Mouse (Mus musculus) embryonic facial prominence, embryonic 10.5 days (tissue): ENCODE measurements around the gene Fam20b. TPM values are rescaled to one million over a fixed set of nuclear protein-coding genes. Genes with fewer than 3 reads are reported as not detected.

Experiments used
- DNase-seq: peaks from one replicate; pipeline ENCODE4 v3.0.0-alpha.2; 2017; ENCODE audit warnings: low spot score
- H3K27ac ChIP-seq: fragments of 300-500 bp; sonication (generic); replicated peaks from 2 replicates; pipeline ENCODE4 v1.5.1; 2016; ENCODE audit warnings: mild to moderate bottlenecking
- H3K27me3 ChIP-seq: fragments of 300-500 bp; sonication (generic); replicated peaks from 2 replicates; pipeline ENCODE4 v1.6.1; 2016; ENCODE audit warnings: low read depth, mild to moderate bottlenecking; ENCODE audit not compliant: poor library complexity, severe bottlenecking
- H3K36me3 ChIP-seq: fragments of 300-500 bp; sonication (generic); replicated peaks from 2 replicates; pipeline ENCODE4 v1.6.1; 2016; ENCODE audit warnings: mild to moderate bottlenecking, moderate library complexity
- H3K4me1 ChIP-seq: fragments of 300-500 bp; sonication (generic); 2 replicates; pipeline ENCODE4 v1.6.1; 2016
- H3K4me3 ChIP-seq: fragments of 300-500 bp; sonication (generic); 2 replicates; pipeline ENCODE4 v1.5.1; 2016; ENCODE audit warnings: mild to moderate bottlenecking, moderate library complexity
- H3K9me3 ChIP-seq: fragments of 300-500 bp; sonication (generic); 2 replicates; pipeline ENCODE4 v1.6.1; 2016; ENCODE audit warnings: mild to moderate bottlenecking
- WGBS: fragments of 180-500 bp; shearing (Covaris S2); methylation state at CpG from one replicate; pipeline ENCODE4 v1.1.7; 2016; 5-methylcytosine and 5-hydroxymethylcytosine counted together
- polyA plus RNA-seq: library from polyadenylated mRNA; unstranded; fragments of >200 nt; fragmentation: Nextera tagmentation; extraction: Ambion mirVana; gene quantifications from 2 replicates; pipeline ENCODE4 v1.2.1, GENCODE M21; 2016

The Fam20b gene
- polyA plus RNA-seq, 1 experiment from 2014 or later, result 18.0 TPM

DNA sequence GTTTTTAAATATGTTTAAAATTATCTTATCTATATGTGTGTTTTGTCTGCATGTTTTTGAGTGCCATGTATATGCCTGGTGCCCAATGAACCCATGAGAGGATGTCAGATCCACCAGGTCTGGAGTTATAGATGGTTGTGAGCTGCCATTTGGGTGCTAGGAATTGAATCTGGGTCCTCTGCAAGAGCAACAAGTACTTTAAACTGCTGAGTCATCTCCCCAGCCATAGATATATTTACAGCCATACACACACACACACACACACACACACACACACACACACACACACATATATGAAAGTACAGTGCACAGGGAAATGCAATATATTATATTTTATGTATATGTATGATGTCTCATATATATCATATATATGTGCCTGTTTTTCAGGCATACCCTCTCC is 30.2 kb upstream of the Fam20b start:
- H3K4me1 ChIP-seq, result peaks cover 58% of the 10 kb centered on the region
- no peaks in the 10 kb centered on the region for H3K27me3 ChIP-seq
- H3K4me3 ChIP-seq, result no peak overlapping the region
- H3K36me3 ChIP-seq, result no peaks in the 10 kb centered on the region
- no peak overlapping the region for H3K27ac ChIP-seq
- no peak for DNase-seq
- no peaks in the 10 kb centered on the region for H3K9me3 ChIP-seq

- H3K4me1 ChIP-seq, result peaks cover 52% of the 10 kb centered on the region
- no peak overlapping the region for H3K4me3 ChIP-seq
- H3K9me3 ChIP-seq, result no peaks in the 10 kb centered on the region
- H3K27me3 ChIP-seq, result no peaks in the 10 kb centered on the region
- no peaks in the 10 kb centered on the region for H3K36me3 ChIP-seq
- no peak for DNase-seq
- WGBS, result 82% methylated on average over 16 of the region's 16 CpGs
- peak overlapping the region; percentile 20; the same call in 1 of the 2 replicates for H3K27ac ChIP-seq
Measured at GRCm38 (mm10) chr1:156748435-156749005, 29.6 kb upstream of the Fam20b start.

- Histone ChIP-seq H3K4me1 (peaks cover 21% of the 10 kb centered on the region), H3K9me3 (no peaks in the 10 kb centered on the region), H3K27ac (peak overlapping the region; percentile 60), H3K4me3 (no peak overlapping the region), H3K27me3 (no peaks in the 10 kb centered on the region), H3K36me3 (no peaks in the 10 kb centered on the region)
- DNase-seq, result no peak
- 84% methylated on average over 7 of the region's 7 CpGs for WGBS
Measured at GRCm38 (mm10) chr1:156745188-156745810, 26.4 kb upstream of the Fam20b start.

DNA sequence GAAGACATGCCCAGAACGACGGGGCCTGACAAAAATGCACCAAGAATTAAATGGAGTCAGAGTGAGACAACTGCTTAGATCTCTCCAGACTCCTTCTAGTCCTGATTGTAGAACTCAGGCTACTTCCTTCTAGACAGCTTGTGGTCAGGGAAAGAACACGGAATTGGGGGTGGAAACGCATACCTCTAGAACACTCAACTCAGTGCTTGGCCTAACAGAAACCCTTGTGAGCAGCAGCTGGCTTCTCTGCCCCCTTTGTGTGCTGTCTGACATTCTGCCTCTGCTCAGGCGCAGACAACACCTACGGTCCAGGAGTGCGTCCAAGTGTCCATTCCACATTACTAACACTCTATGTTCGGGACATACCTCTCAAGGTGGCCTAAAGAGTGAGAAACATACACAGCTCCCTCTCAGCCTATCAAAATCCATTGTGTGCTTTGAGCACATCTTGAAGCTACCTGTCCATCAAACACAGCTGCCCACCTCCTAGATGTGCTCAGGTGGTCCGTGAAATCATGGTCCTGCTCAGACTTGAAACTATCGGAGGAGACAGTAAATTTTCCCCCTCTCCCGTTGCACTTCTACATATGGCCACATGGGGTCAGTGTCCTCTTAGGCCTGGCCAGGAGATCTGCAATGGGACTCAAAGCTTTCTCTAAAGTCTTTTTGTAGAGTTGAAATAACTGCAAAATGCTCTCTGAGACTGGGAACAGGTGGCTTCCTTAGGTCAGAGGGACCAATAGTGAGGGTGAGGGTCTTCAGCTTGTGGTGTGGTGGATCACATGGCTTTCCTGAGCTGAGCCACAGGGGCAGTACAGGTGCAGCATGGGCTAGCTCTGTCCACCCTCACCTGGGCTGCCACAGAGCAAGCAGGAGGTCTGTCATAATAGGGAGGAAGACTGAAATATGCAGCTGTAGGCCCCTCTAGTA is 22.9 kb upstream of the Fam20b start:
- no peaks in the 10 kb centered on the region for H3K27me3 ChIP-seq
- H3K9me3 ChIP-seq, result no peaks in the 10 kb centered on the region
- DNase-seq, result peak; percentile 76
- H3K4me1 ChIP-seq, result peaks cover 11% of the 10 kb centered on the region; the same call in 1 of the 2 replicates
- H3K27ac ChIP-seq, result no peak overlapping the region
- no peak overlapping the region for H3K4me3 ChIP-seq
- no peaks in the 10 kb centered on the region for H3K36me3 ChIP-seq
- WGBS, result 66% methylated on average over 11 of the region's 11 CpGs

DNA sequence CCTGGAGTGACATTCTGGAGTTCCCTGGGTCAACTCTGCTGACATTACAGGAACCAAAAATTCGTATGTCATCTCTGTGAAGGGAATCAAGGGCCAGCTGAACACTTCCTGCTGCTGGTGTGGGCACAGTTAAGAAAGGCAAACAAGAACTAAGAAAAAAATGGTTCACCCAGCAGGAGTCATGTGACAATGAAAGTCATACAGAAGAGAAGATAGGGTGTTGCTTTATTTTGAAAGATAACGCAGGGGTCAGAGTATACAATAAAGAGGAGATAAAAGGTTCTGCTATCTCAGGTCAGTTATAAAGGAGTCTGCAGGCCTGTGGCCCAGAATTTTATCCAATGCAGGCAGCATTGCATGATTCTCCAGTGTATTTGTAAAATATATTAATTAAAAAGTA is 16.9 kb upstream of the Fam20b start:
- H3K27ac ChIP-seq, result no peak overlapping the region
- no peaks in the 10 kb centered on the region for H3K27me3 ChIP-seq
- H3K9me3 ChIP-seq, result no peaks in the 10 kb centered on the region
- DNase-seq, result no peak
- no peak overlapping the region for H3K4me3 ChIP-seq
- H3K4me1 ChIP-seq, result 0 out of 2 replicates have a peak, but pooled peaks cover 3% of the 10 kb centered on the region
- no peaks in the 10 kb centered on the region for H3K36me3 ChIP-seq
- 70% methylated on average over 2 of the region's 2 CpGs for WGBS

DNA sequence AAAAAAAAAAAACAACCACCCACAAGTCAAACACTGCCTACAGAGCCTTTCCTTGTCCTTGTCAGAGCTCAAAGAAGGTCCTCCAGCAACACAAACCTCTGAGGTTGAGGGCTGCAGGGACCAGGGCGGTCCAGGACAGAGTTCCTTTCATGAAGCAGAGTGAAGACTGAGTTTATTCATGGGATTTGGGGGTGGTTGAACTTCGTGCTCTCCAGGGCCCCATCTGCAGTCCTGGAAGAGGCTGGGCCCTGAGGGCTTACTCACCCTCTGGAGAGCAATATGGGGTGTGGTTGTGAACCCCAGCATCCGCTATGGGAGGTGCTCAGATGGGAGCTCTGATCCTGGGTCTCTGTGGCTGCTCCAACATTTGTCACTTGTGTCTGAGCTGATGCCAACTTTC is 15.1 kb upstream of the Fam20b start:
- Histone ChIP-seq H3K4me1 (0 out of 2 replicates have a peak, but pooled peaks cover 3% of the 10 kb centered on the region), H3K9me3 (no peaks in the 10 kb centered on the region), H3K27me3 (no peaks in the 10 kb centered on the region), H3K4me3 (no peak overlapping the region), H3K27ac (no peak overlapping the region), H3K36me3 (no peaks in the 10 kb centered on the region)
- 70% methylated on average over 3 of the region's 3 CpGs for WGBS
- no peak for DNase-seq

- H3K27ac ChIP-seq, result no peak overlapping the region
- H3K9me3 ChIP-seq, result no peaks in the 10 kb centered on the region
- H3K4me3 ChIP-seq, result no peak overlapping the region
- WGBS, result 93% methylated on average over 9 of the region's 9 CpGs
- no peak for DNase-seq
- 0 out of 2 replicates have a peak, but pooled peaks cover 2% of the 10 kb centered on the region for H3K4me1 ChIP-seq
- no peaks in the 10 kb centered on the region for H3K27me3 ChIP-seq
- H3K36me3 ChIP-seq, result no peaks in the 10 kb centered on the region
Measured at GRCm38 (mm10) chr1:156733559-156733958, 14.7 kb upstream of the Fam20b start.

DNA sequence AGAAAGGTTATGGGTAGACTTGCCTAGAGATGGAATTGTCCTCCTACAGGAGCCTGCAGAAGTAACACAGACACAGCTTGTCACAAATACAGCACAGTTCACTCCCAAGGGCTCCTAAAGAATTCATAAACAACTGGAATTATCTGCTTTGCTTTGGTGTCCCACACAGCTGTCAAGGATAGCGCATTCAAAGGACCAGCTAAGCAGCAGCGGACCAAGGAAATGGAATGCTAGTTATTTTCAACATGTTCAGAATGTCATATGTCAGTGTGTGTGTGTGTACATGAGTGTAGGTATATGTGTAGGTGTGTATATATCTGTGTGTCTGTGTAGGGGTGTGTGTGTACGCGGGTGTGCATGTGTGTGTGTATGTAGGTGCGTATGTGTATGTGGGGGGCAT is 14.1 kb upstream of the Fam20b start:
- H3K36me3 ChIP-seq, result no peaks in the 10 kb centered on the region
- DNase-seq, result no peak
- H3K4me3 ChIP-seq, result no peak overlapping the region

GRCm38 (mm10) chr1:156730802-156731201 is 11.9 kb upstream of the Fam20b start:
- no peaks in the 10 kb centered on the region for H3K36me3 ChIP-seq
- H3K27me3 ChIP-seq, result no peaks in the 10 kb centered on the region
- no peaks in the 10 kb centered on the region for H3K4me1 ChIP-seq
- no peak overlapping the region for H3K27ac ChIP-seq
- 65% methylated on average over 9 of the region's 9 CpGs for WGBS
- DNase-seq, result no peak
- H3K4me3 ChIP-seq, result no peak overlapping the region
- H3K9me3 ChIP-seq, result no peaks in the 10 kb centered on the region

More for the DNA sequence above, 14.1 kb upstream of the Fam20b start:
- Histone ChIP-seq H3K27me3 (no peaks in the 10 kb centered on the region), H3K4me1 (no peaks in the 10 kb centered on the region), H3K9me3 (no peaks in the 10 kb centered on the region), H3K27ac (no peak overlapping the region)
- WGBS, result 93% methylated on average over 5 of the region's 5 CpGs

DNA sequence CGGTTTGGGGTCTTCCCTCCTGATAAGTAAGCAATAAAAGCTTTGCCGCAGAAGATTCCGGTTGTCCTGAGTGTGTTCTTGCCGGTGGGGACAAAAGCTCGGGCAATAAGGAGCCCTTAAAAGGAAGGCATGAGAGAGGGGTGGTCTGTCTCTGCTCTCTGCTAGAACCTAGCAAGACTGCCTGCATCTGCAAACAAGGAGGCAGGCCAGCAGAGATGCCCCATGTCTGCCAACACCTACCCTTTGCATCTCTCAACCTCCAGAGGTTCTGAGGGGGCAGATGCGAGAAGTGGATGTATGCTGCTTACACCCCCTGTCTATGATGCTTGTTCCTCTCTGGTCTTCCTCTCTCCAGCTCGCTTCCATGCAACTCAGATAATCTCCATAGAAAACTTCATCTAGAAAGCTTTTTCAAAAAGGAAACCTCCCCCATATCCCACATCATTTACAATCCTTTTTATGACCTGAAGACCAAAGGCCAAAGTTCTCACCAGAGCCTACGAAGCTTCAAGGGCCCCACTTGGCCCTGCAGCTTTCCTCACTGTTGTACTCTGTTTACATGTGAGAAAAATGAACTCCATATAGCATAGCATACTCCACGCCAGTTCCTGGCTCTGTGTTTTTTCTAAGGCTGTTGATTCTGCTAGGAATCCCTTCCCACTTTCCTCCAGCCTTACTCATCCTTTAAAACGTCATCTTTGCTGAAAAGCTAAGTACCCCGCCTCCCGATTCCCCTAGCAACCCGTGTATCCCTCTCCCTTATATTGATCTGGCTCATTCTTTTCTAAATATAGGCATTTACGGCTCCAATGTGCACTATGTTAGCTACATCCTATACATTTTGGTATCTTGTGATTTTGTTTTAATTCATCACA is 8.6 kb upstream of the Fam20b start:
- H3K36me3 ChIP-seq, result no peaks in the 10 kb centered on the region
- H3K9me3 ChIP-seq, result no peaks in the 10 kb centered on the region
- DNase-seq, result no peak
- no peak overlapping the region for H3K4me3 ChIP-seq
- 85% methylated on average over 14 of the region's 14 CpGs for WGBS
- H3K27ac ChIP-seq, result no peak overlapping the region
- H3K4me1 ChIP-seq, result no peaks in the 10 kb centered on the region
- no peaks in the 10 kb centered on the region for H3K27me3 ChIP-seq

- H3K27me3 ChIP-seq, result peaks cover 17% of the 10 kb centered on the region
- 46% methylated on average over 6 of the region's 6 CpGs for WGBS
Measured at GRCm38 (mm10) chr1:156722089-156722488, 3.2 kb upstream of the Fam20b start.

GRCm38 (mm10) chr1:156720046-156720445 is 1.2 kb upstream of the Fam20b start:
- peaks cover 10% of the 10 kb centered on the region; the same call in 1 of the 2 replicates for H3K36me3 ChIP-seq
- peaks cover 15% of the 10 kb centered on the region for H3K4me1 ChIP-seq
- H3K4me3 ChIP-seq, result no peak overlapping the region

More at GRCm38 (mm10) chr1:156722089-156722488, 3.2 kb upstream of the Fam20b start:
- H3K4me1 ChIP-seq, result peaks cover 15% of the 10 kb centered on the region
- DNase-seq, result no peak
- no peak overlapping the region for H3K27ac ChIP-seq
- H3K36me3 ChIP-seq, result no peaks in the 10 kb centered on the region
- H3K4me3 ChIP-seq, result no peak overlapping the region
- H3K9me3 ChIP-seq, result no peaks in the 10 kb centered on the region

More at GRCm38 (mm10) chr1:156720046-156720445, 1.2 kb upstream of the Fam20b start:
- Histone ChIP-seq H3K27ac (no peak overlapping the region), H3K27me3 (peaks cover 17% of the 10 kb centered on the region), H3K9me3 (no peaks in the 10 kb centered on the region)
- no peak for DNase-seq
- 54% methylated on average over 4 of the region's 4 CpGs for WGBS
